Mouse (Mus musculus): ENCODE measurements around the gene Ifitm5.

Gene Ifitm5

GRCm38 (mm10) chr7:140902036-140902875 is 47.8 kb downstream of the Ifitm5 start:
- DNase-seq (ENCODE audit: low read depth, low spot score), result no peak

GRCm38 (mm10) chr7:140900220-140900619 is 49.9 kb downstream of the Ifitm5 start, which contains the start of gene Cox8b:
Cox8b (minus strand) TSS chr7:140900446.
- no peak for DNase-seq (ENCODE audit: low read depth, low spot score)

GRCm38 (mm10) chr7:140899121-140899520 is 51.0 kb downstream of the Ifitm5 start:
- DNase-seq (ENCODE audit: low read depth, low spot score), result no peak
